Mouse (Mus musculus) hindbrain, embryonic 16.5 days (tissue): ENCODE measurements around the gene Sgsm3. TPM values are rescaled to one million over a fixed set of nuclear protein-coding genes. Genes with fewer than 3 reads are reported as not detected.

Experiments
- ATAC-seq: fragments of 200-750 bp; cut with Nextera tagmentation; 2 replicates; pipeline ENCODE4 v1.8.0; 2017; ENCODE audit warnings: moderate TSS enrichment, moderate library complexity
- H3K27ac ChIP-seq: fragments of 300-500 bp; sonication (generic); 2 replicates; pipeline ENCODE4 v1.5.1; 2014; ENCODE audit warnings: low read depth, mild to moderate bottlenecking, control low read depth, low read length, moderate library complexity
- H3K27me3 ChIP-seq: fragments of 300-500 bp; sonication (generic); replicated peaks from 2 replicates; pipeline ENCODE4 v1.6.1; 2014; ENCODE audit warnings: low read length; ENCODE audit not compliant: control insufficient read depth, insufficient read depth
- H3K36me3 ChIP-seq: fragments of 300-500 bp; sonication (generic); 2 replicates; pipeline ENCODE4 v1.6.1; 2014; ENCODE audit warnings: mild to moderate bottlenecking, low read length, moderate library complexity, mixed read lengths; ENCODE audit not compliant: control insufficient read depth, insufficient read depth
- H3K4me1 ChIP-seq: fragments of 300-500 bp; sonication (generic); 2 replicates; pipeline ENCODE4 v1.6.1; 2014; ENCODE audit warnings: low read depth, low read length; ENCODE audit not compliant: control insufficient read depth, insufficient read depth
- H3K4me2 ChIP-seq: fragments of 300-500 bp; sonication (generic); 2 replicates; pipeline ENCODE4 v1.6.1; 2014; ENCODE audit warnings: mild to moderate bottlenecking, low read length, control low read depth, moderate library complexity
- H3K4me3 ChIP-seq: fragments of 300-500 bp; sonication (generic); 2 replicates; pipeline ENCODE4 v1.5.1; 2014; ENCODE audit warnings: mild to moderate bottlenecking, low read length, control low read depth, moderate library complexity
- H3K9ac ChIP-seq: fragments of 300-500 bp; sonication (generic); 2 replicates; pipeline ENCODE4 v1.6.1; 2014; ENCODE audit warnings: low read depth, mild to moderate bottlenecking, control low read depth, low read length, moderate library complexity
- H3K9me3 ChIP-seq: fragments of 300-500 bp; sonication (generic); 2 replicates; pipeline ENCODE4 v1.6.1; 2014; ENCODE audit warnings: mild to moderate bottlenecking, low read length, moderate library complexity; ENCODE audit not compliant: control insufficient read depth
- WGBS: fragments of 180-500 bp; shearing (Covaris S2); extraction: QIAGEN DNeasy Blood & Tissue Kit; methylation state at CpG from one replicate; pipeline ENCODE4 v1.1.7; 2014; 5-methylcytosine and 5-hydroxymethylcytosine counted together
- polyA plus RNA-seq: library from polyadenylated mRNA; unstranded; fragments of >200 nt; fragmentation: Nextera tagmentation; extraction: Ambion mirVana; gene quantifications from 2 replicates; pipeline ENCODE4 v1.2.1, GENCODE M21; 2015

Sgsm3 gene
- polyA plus RNA-seq, 1 experiment from 2014 or later = 85.1 TPM

DNA sequence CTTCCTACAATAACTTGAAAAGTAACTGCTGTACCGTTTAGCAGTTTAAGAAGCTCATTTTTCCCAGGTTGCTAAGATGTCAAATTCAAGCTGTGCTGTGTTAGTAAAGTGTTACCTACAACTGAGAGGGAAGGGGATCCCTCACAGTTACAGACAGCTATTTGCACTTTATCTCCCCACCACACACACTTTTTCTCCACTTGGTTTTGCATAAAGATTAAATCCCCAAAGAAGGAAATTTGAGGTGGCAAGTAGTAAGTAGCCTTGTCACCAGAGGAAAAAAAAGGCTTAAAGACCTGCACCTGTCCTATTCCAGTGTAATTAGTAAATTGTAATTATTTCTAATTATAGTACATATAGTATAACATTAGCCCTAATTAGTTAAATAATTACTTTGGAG, 19.5 kb downstream of the Sgsm3 start:
- Histone ChIP-seq H3K4me3 (no peak overlapping the region), H3K4me2 (no peak overlapping the region), H3K9ac (no peak overlapping the region), H3K27ac (no peak overlapping the region), H3K27me3 (no peaks in the 10 kb centered on the region), H3K36me3 (no peaks in the 10 kb centered on the region), H3K4me1 (no peaks in the 10 kb centered on the region), H3K9me3 (no peaks in the 10 kb centered on the region)
- no peak for ATAC-seq
- WGBS = 49% methylated on average over 1 of the region's 1 CpGs

DNA sequence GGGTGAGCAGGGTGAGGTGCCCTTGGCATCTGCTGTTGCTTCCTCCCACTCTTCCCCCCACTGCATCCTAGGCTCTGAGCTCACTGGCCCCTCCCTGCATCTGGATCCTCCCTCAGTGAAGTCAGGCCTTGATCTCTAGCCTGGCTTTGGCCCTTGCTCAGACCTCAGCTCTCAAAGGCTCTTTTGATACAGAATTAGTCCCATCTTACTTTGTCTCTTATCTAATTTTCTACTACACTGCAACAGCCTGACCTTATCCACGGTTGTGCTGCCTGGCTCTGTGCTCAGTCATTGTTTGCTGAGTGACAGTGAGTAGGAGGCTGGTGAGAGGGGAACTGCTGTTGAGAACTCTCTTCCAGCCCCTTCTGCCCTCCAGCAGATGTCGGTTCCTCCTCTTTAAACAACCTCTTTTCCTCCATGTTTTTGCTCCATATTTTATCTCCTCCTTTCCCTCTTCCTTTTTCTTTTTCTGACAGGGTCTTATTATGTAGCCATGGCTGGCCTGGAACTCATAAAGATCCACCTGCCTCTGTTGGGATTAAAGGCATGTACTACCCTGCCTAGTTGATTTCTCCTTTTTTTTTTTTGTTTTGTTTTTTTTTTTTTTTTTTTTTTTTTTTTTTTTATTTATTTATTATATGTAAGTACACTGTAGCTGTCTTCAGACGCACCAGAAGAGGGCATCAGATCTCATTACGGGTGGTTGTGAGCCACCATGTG, 23.0 kb downstream of the Sgsm3 start:
- H3K9ac ChIP-seq = no peak overlapping the region

DNA sequence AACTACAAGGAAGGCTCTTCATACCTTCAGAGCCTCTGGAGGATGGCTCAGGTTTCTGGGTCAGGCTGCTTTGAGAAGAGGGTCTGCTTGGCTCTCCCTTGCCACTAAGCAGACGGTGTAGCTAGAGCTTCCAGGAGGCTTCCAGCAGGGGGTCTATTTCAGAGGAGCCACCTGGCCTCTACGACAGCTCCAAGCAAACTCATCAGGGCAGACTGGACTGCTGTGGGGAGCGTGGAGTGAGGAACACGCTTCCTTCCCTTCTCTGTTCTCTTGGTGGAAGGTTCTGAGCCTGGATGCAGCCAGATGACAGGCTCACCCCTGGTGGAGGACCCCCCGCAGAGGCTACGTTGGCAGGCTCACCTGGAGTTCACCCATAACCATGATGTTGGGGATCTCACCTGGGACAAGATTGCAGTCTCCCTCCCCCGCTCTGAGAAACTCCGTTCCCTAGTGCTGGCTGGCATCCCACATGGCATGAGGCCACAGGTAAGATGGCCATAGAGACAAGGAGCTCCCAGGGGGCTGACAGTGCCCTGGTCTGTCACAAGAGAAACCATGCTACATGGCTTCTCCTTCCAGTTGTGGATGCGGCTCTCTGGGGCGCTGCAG, 28.7 kb downstream of the Sgsm3 start:
- H3K27ac ChIP-seq = no peak overlapping the region
- no peak overlapping the region for H3K4me3 ChIP-seq
- H3K36me3 ChIP-seq = peaks cover 26% of the 10 kb centered on the region
- no peaks in the 10 kb centered on the region for H3K4me1 ChIP-seq
- no peak for ATAC-seq
- no peaks in the 10 kb centered on the region for H3K9me3 ChIP-seq
- H3K9ac ChIP-seq = no peak overlapping the region
- 81% methylated on average over 10 of the region's 10 CpGs for WGBS
- no peak overlapping the region for H3K4me2 ChIP-seq
- H3K27me3 ChIP-seq = no peaks in the 10 kb centered on the region

More for the DNA sequence above, 23.0 kb downstream of the Sgsm3 start:
- 66% methylated on average over 4 of the region's 4 CpGs for WGBS
- Histone ChIP-seq H3K36me3 (peaks cover 5% of the 10 kb centered on the region; the same call in 1 of the 2 replicates), H3K4me3 (no peak overlapping the region), H3K9me3 (no peaks in the 10 kb centered on the region), H3K27me3 (no peaks in the 10 kb centered on the region), H3K27ac (no peak overlapping the region), H3K4me2 (no peak overlapping the region), H3K4me1 (no peaks in the 10 kb centered on the region)
- no peak for ATAC-seq

DNA sequence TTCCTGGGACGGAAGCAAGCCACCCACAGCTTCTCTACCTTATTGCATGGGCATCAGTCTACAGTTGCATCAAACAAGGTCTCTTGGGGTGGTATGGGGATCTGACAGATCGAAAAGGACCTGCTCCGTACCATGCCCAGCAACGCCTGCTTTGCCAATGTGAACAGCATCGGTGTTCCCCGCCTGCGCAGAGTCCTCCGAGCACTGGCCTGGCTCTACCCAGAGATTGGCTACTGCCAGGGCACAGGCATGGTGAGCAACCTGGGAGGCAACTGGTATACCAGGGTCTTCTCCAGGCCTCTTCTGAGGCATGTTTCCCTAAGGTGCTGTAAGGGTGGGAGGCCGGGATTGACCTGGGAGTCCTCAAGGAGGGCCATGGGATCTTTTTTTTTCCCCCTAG, 29.8 kb downstream of the Sgsm3 start:
- 96% methylated on average over 9 of the region's 9 CpGs for WGBS
- H3K27me3 ChIP-seq = no peaks in the 10 kb centered on the region
- H3K9me3 ChIP-seq = no peaks in the 10 kb centered on the region
- H3K36me3 ChIP-seq = peaks cover 31% of the 10 kb centered on the region
- no peaks in the 10 kb centered on the region for H3K4me1 ChIP-seq
- no peak overlapping the region for H3K27ac ChIP-seq
- H3K4me3 ChIP-seq = no peak overlapping the region
- no peak overlapping the region for H3K4me2 ChIP-seq
- no peak for ATAC-seq
- no peak overlapping the region for H3K9ac ChIP-seq

DNA sequence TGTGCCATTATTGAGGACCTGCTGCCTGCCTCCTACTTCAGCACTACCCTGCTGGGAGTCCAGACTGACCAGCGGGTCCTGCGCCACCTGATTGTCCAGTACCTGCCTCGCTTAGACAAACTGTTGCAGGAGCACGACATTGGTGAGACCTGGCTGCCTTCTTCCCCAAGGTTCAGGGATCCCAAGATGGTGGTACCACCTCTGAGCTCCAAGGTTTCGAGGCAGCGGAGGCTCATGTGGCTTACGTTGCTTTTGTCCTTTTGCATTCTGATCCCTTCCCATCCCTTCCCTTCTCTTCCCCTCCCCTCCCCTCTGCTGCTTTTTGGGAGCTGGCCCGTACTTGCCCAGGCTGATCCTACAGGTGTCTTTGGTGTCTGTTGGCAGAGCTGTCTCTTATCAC, 30.3 kb downstream of the Sgsm3 start:
- Histone ChIP-seq H3K4me2 (no peak overlapping the region), H3K9me3 (no peaks in the 10 kb centered on the region), H3K27ac (no peak overlapping the region), H3K9ac (no peak overlapping the region), H3K36me3 (peaks cover 37% of the 10 kb centered on the region), H3K4me1 (no peaks in the 10 kb centered on the region), H3K4me3 (no peak overlapping the region), H3K27me3 (no peaks in the 10 kb centered on the region)
- WGBS = 90% methylated on average over 8 of the region's 8 CpGs
- ATAC-seq = no peak

DNA sequence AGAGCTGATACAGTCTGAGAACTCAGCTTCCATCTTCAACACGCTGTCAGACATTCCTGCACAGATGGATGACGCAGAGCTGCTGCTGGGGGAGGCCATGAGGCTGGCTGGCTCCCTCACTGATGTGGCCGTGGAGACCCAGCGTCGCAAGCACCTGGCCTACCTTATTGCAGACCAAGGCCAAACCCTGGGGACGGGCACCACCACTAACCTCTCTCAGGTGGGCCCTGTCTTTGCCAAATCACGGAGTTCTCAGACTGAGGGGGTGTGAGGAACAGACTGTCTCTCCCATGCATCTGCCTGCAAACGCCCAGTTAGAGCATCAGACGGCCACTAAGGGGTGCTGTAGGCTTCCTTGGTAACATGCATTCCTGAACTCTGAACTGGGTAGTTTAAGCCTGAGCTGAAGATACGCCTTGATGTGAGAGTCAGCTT, 31.1 kb downstream of the Sgsm3 start:
- no peaks in the 10 kb centered on the region for H3K9me3 ChIP-seq
- no peak overlapping the region for H3K4me3 ChIP-seq
- H3K9ac ChIP-seq = no peak overlapping the region
- ATAC-seq = no peak
- H3K27ac ChIP-seq = no peak overlapping the region
- peaks cover 41% of the 10 kb centered on the region for H3K36me3 ChIP-seq
- H3K4me1 ChIP-seq = no peaks in the 10 kb centered on the region
- no peak overlapping the region for H3K4me2 ChIP-seq
- H3K27me3 ChIP-seq = no peaks in the 10 kb centered on the region
- 64% methylated on average over 10 of the region's 10 CpGs for WGBS

DNA sequence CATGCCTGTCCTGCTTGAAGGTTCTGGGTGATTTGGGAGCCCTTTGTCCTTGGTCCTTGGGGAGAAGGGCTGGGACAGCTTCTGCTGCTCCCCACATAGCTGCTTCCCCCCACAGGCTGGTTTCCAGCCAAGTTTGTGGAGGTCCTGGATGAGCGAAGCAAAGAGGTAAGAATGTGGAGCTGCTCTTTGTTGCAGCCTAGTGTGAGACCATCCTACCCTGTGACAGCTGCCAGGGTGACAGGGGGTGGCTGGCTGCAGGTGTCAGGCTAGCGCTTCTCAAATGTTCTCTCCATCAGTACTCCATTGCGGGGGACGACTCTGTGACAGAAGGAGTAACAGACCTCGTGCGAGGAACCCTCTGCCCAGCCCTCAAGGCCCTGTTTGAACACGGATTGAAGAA, 32.5 kb downstream of the Sgsm3 start:
- H3K27me3 ChIP-seq = no peaks in the 10 kb centered on the region
- H3K4me1 ChIP-seq = no peaks in the 10 kb centered on the region
- no peak overlapping the region for H3K9ac ChIP-seq
- H3K4me3 ChIP-seq = no peak overlapping the region
- ATAC-seq = no peak
- WGBS = 69% methylated on average over 7 of the region's 7 CpGs
- no peaks in the 10 kb centered on the region for H3K9me3 ChIP-seq
- peaks cover 42% of the 10 kb centered on the region for H3K36me3 ChIP-seq
- no peak overlapping the region for H3K4me2 ChIP-seq
- no peak overlapping the region for H3K27ac ChIP-seq

DNA sequence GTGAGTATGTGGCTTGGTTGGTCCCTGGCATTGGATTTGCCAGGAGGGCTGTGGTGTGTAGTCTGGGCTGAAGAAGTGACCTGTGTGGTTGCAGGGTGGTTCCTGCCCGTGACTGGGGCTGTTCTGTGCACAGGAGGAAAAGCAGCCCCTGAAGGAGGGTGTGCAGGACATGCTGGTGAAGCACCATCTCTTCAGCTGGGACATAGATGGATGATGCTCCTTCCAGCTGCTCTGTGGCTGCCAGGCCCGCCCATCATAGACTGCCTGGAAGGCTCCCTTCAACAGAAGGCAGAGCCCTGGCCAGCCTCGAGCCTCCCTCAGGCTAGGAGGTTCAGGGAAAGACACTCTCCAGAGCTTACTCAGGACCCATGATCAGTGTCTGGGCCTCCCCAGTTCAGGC, 34.0 kb downstream of the Sgsm3 start:
- no peaks in the 10 kb centered on the region for H3K27me3 ChIP-seq
- no peak overlapping the region for H3K4me3 ChIP-seq
- no peaks in the 10 kb centered on the region for H3K9me3 ChIP-seq
- no peak overlapping the region for H3K4me2 ChIP-seq
- H3K9ac ChIP-seq = no peak overlapping the region
- peaks cover 44% of the 10 kb centered on the region for H3K36me3 ChIP-seq
- no peaks in the 10 kb centered on the region for H3K4me1 ChIP-seq
- no peak overlapping the region for H3K27ac ChIP-seq
- no peak for ATAC-seq
- WGBS = 83% methylated on average over 3 of the region's 3 CpGs

DNA sequence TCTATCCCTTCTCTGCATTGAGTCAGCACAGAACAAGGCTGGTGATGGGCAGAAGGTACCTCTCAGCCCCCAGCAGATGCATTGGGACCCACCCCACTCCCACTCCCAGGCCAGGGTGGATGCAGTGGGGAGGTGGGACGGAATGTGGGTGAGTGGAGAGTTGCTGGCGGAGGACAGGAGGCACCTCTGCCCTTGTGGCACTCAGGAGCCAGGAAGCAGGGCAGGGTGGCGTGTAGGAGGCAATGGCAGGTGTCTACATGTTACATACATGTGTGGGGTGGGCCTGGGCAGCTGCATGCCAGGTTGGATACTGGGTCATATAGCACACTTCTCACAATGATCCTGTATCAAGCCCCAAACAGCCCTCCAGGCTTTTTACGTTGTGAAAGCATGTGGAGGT, 34.8 kb downstream of the Sgsm3 start:
- H3K9me3 ChIP-seq = no peaks in the 10 kb centered on the region
- no peak overlapping the region for H3K4me3 ChIP-seq
- no peaks in the 10 kb centered on the region for H3K27me3 ChIP-seq
- H3K36me3 ChIP-seq = peaks cover 46% of the 10 kb centered on the region
- H3K4me1 ChIP-seq = no peaks in the 10 kb centered on the region
- WGBS = 92% methylated on average over 4 of the region's 4 CpGs
- H3K4me2 ChIP-seq = no peak overlapping the region
- H3K9ac ChIP-seq = no peak overlapping the region
- H3K27ac ChIP-seq = no peak overlapping the region
- no peak for ATAC-seq
